Mouse (Mus musculus): ENCODE measurements around the gene Tex44. TPM values are rescaled to one million over a fixed set of nuclear protein-coding genes. Genes with fewer than 3 reads are reported as not detected.
A peak's percentile ranks its signal among the peaks of the same experiment; 100 is the strongest.

Gene Tex44
- polyA plus RNA-seq (2015; fragmentation: Nextera tagmentation; extraction: Ambion mirVana): not detected in 2 replicates

- H3K4me2 ChIP-seq: no peak within 1 kb of the TSS
- no peak for ATAC-seq (ENCODE audit: extremely low read depth, insufficient number of reproducible peaks, low FRiP score, low TSS enrichment)
- H3K4me3 ChIP-seq: no peak within 1 kb of the TSS
- peaks cover 7% of the 10 kb centered on the region for H3K4me1 ChIP-seq
- no peaks in the 10 kb centered on the region for H3K36me3 ChIP-seq
- 84% methylated on average over 8 of the region's 8 CpGs for whole genome bisulfite sequencing
- no peaks in the 10 kb centered on the region for H3K9me3 ChIP-seq
- peak within 1 kb of the TSS; percentile 20; the same call in 1 of the 2 replicates for H3K9ac ChIP-seq
- H3K27ac ChIP-seq (replicated peaks): no peak within 1 kb of the TSS
- no peaks in the 10 kb centered on the region for H3K27me3 ChIP-seq (replicated peaks)
Observed at GRCm38 (mm10) chr1:86426128-86426527, at the start of gene Tex44, which contains the start of gene Nmur1. Tex44 (plus strand) TSS chr1:86426329. Nmur1 (minus strand) TSS chr1:86426228.

GRCm38 (mm10) chr1:86376354-86376753 is 49.8 kb upstream of the Tex44 start:
- no peak overlapping the region for H3K4me3 ChIP-seq
- H3K27ac ChIP-seq (replicated peaks): no peak overlapping the region
- H3K4me2 ChIP-seq: no peak overlapping the region
- H3K36me3 ChIP-seq: no peaks in the 10 kb centered on the region
- ATAC-seq (ENCODE audit: extremely low read depth, insufficient number of reproducible peaks, low FRiP score, low TSS enrichment): no peak
- H3K9ac ChIP-seq: no peak overlapping the region
- H3K9me3 ChIP-seq: no peaks in the 10 kb centered on the region
- H3K27me3 ChIP-seq (replicated peaks): no peaks in the 10 kb centered on the region
- H3K4me1 ChIP-seq: peaks cover 42% of the 10 kb centered on the region
- 72% methylated on average over 5 of the region's 5 CpGs for WGBS

- Histone ChIP-seq H3K27ac (replicated peaks) (peak overlapping the region; percentile 83), H3K9me3 (no peaks in the 10 kb centered on the region), H3K9ac (peak overlapping the region; percentile 50), H3K4me2 (peak overlapping the region; percentile 46), H3K4me1 (peaks cover 42% of the 10 kb centered on the region), H3K4me3 (0 out of 2 replicates have a peak overlapping the region, but pooled peaks have one; percentile 6), H3K27me3 (replicated peaks) (no peaks in the 10 kb centered on the region), H3K36me3 (no peaks in the 10 kb centered on the region)
- WGBS: 36% methylated on average over 6 of the region's 6 CpGs
- ATAC-seq (ENCODE audit: extremely low read depth, insufficient number of reproducible peaks, low FRiP score, low TSS enrichment): no peak
Observed at GRCm38 (mm10) chr1:86378662-86379061, 47.5 kb upstream of the Tex44 start.

GRCm38 (mm10) chr1:86379161-86379569 is 47.0 kb upstream of the Tex44 start:
- Histone ChIP-seq H3K27ac (replicated peaks) (peak overlapping the region; percentile 83), H3K27me3 (replicated peaks) (no peaks in the 10 kb centered on the region), H3K4me2 (peak overlapping the region; percentile 46), H3K9me3 (no peaks in the 10 kb centered on the region), H3K36me3 (no peaks in the 10 kb centered on the region), H3K9ac (peak overlapping the region; percentile 64), H3K4me1 (peaks cover 42% of the 10 kb centered on the region), H3K4me3 (0 out of 2 replicates have a peak overlapping the region, but pooled peaks have one; percentile 6)
- WGBS: 32% methylated on average over 9 of the region's 9 CpGs
- no peak for ATAC-seq (ENCODE audit: extremely low read depth, insufficient number of reproducible peaks, low FRiP score, low TSS enrichment)

- Histone ChIP-seq H3K9me3 (no peaks in the 10 kb centered on the region), H3K4me1 (peaks cover 42% of the 10 kb centered on the region), H3K4me2 (peak overlapping the region; percentile 44), H3K27ac (replicated peaks) (no peak overlapping the region), H3K4me3 (0 out of 2 replicates have a peak overlapping the region, but pooled peaks have one; percentile 8), H3K27me3 (replicated peaks) (no peaks in the 10 kb centered on the region), H3K36me3 (no peaks in the 10 kb centered on the region), H3K9ac (no peak overlapping the region)
- 20% methylated on average over 13 of the region's 13 CpGs for WGBS
- ATAC-seq (ENCODE audit: extremely low read depth, insufficient number of reproducible peaks, low FRiP score, low TSS enrichment): no peak
Observed at GRCm38 (mm10) chr1:86381027-86381426, 45.1 kb upstream of the Tex44 start.

GRCm38 (mm10) chr1:86389230-86389629 is 36.9 kb upstream of the Tex44 start:
- peaks cover 4% of the 10 kb centered on the region for H3K27me3 ChIP-seq (replicated peaks)
- H3K9ac ChIP-seq: no peak overlapping the region
- 0 out of 2 replicates have a peak, but pooled peaks cover 3% of the 10 kb centered on the region for H3K4me1 ChIP-seq
- 3% methylated on average over 11 of the region's 11 CpGs for WGBS
- H3K4me3 ChIP-seq: no peak overlapping the region
- no peaks in the 10 kb centered on the region for H3K9me3 ChIP-seq
- no peak for ATAC-seq (ENCODE audit: extremely low read depth, insufficient number of reproducible peaks, low FRiP score, low TSS enrichment)
- no peak overlapping the region for H3K4me2 ChIP-seq
- H3K36me3 ChIP-seq: no peaks in the 10 kb centered on the region
- no peak overlapping the region for H3K27ac ChIP-seq (replicated peaks)

- H3K4me2 ChIP-seq: no peak overlapping the region
- H3K9me3 ChIP-seq: no peaks in the 10 kb centered on the region
- H3K36me3 ChIP-seq: no peaks in the 10 kb centered on the region
- H3K9ac ChIP-seq: no peak overlapping the region
- peaks cover 4% of the 10 kb centered on the region; the same call in 1 of the 2 replicates for H3K27me3 ChIP-seq (replicated peaks)
- WGBS: 74% methylated on average over 2 of the region's 2 CpGs
- no peak overlapping the region for H3K4me3 ChIP-seq
- H3K27ac ChIP-seq (replicated peaks): no peak overlapping the region
- no peak; the same call in 1 of the 2 replicates for ATAC-seq (ENCODE audit: extremely low read depth, insufficient number of reproducible peaks, low FRiP score, low TSS enrichment)
- 0 out of 2 replicates have a peak, but pooled peaks cover 3% of the 10 kb centered on the region for H3K4me1 ChIP-seq
Observed at GRCm38 (mm10) chr1:86391425-86391824, 34.7 kb upstream of the Tex44 start.

- 63% methylated on average over 3 of the region's 3 CpGs for WGBS
- Histone ChIP-seq H3K27me3 (replicated peaks) (peaks cover 4% of the 10 kb centered on the region; the same call in 1 of the 2 replicates), H3K9ac (no peak overlapping the region), H3K4me2 (no peak overlapping the region), H3K36me3 (no peaks in the 10 kb centered on the region), H3K4me1 (0 out of 2 replicates have a peak, but pooled peaks cover 3% of the 10 kb centered on the region), H3K9me3 (no peaks in the 10 kb centered on the region), H3K4me3 (no peak overlapping the region), H3K27ac (replicated peaks) (no peak overlapping the region)
- no peak for ATAC-seq (ENCODE audit: extremely low read depth, insufficient number of reproducible peaks, low FRiP score, low TSS enrichment)
Observed at GRCm38 (mm10) chr1:86393219-86393618, 32.9 kb upstream of the Tex44 start.

- no peak overlapping the region for H3K27ac ChIP-seq (replicated peaks)
- H3K4me1 ChIP-seq: no peaks in the 10 kb centered on the region
- ATAC-seq (ENCODE audit: extremely low read depth, insufficient number of reproducible peaks, low FRiP score, low TSS enrichment): no peak
- no peaks in the 10 kb centered on the region for H3K9me3 ChIP-seq
- no peak overlapping the region for H3K4me2 ChIP-seq
- H3K36me3 ChIP-seq: no peaks in the 10 kb centered on the region
- H3K27me3 ChIP-seq (replicated peaks): no peaks in the 10 kb centered on the region; the same call in 1 of the 2 replicates
- 76% methylated on average over 3 of the region's 3 CpGs for WGBS
- H3K4me3 ChIP-seq: no peak overlapping the region
- H3K9ac ChIP-seq: no peak overlapping the region
Observed at GRCm38 (mm10) chr1:86394246-86394645, 31.9 kb upstream of the Tex44 start.

GRCm38 (mm10) chr1:86395897-86396296 is 30.2 kb upstream of the Tex44 start:
- Histone ChIP-seq H3K27me3 (replicated peaks) (no peaks in the 10 kb centered on the region), H3K36me3 (no peaks in the 10 kb centered on the region), H3K27ac (replicated peaks) (no peak overlapping the region), H3K4me2 (no peak overlapping the region), H3K9ac (no peak overlapping the region), H3K4me3 (no peak overlapping the region), H3K4me1 (peaks cover 7% of the 10 kb centered on the region), H3K9me3 (no peaks in the 10 kb centered on the region)
- no peak for ATAC-seq (ENCODE audit: extremely low read depth, insufficient number of reproducible peaks, low FRiP score, low TSS enrichment)
- WGBS: 71% methylated on average over 7 of the region's 7 CpGs

- H3K4me1 ChIP-seq: peaks cover 8% of the 10 kb centered on the region
- 73% methylated on average over 8 of the region's 8 CpGs for WGBS
- no peaks in the 10 kb centered on the region for H3K9me3 ChIP-seq
- no peak overlapping the region for H3K4me2 ChIP-seq
- no peaks in the 10 kb centered on the region for H3K27me3 ChIP-seq (replicated peaks)
- no peak for ATAC-seq (ENCODE audit: extremely low read depth, insufficient number of reproducible peaks, low FRiP score, low TSS enrichment)
- no peak overlapping the region for H3K4me3 ChIP-seq
- H3K36me3 ChIP-seq: no peaks in the 10 kb centered on the region
- no peak overlapping the region for H3K27ac ChIP-seq (replicated peaks)
- no peak overlapping the region for H3K9ac ChIP-seq
Observed at GRCm38 (mm10) chr1:86397621-86398020, 28.5 kb upstream of the Tex44 start.

GRCm38 (mm10) chr1:86398222-86398621 is 27.9 kb upstream of the Tex44 start:
- no peaks in the 10 kb centered on the region for H3K9me3 ChIP-seq
- H3K9ac ChIP-seq: no peak overlapping the region
- H3K4me1 ChIP-seq: peaks cover 9% of the 10 kb centered on the region
- H3K27ac ChIP-seq (replicated peaks): no peak overlapping the region
- H3K36me3 ChIP-seq: no peaks in the 10 kb centered on the region
- ATAC-seq (ENCODE audit: extremely low read depth, insufficient number of reproducible peaks, low FRiP score, low TSS enrichment): no peak
- no peak overlapping the region for H3K4me2 ChIP-seq
- no peaks in the 10 kb centered on the region for H3K27me3 ChIP-seq (replicated peaks)
- H3K4me3 ChIP-seq: no peak overlapping the region
- WGBS: 55% methylated on average over 7 of the region's 7 CpGs
